Mouse (Mus musculus) spleen, adult 2 months (tissue): ENCODE measurements around the gene Ucn2.

ENCODE experiments used
- CTCF ChIP-seq: fragments of 200-500 bp; IDR thresholded peaks from 2 replicates; pipeline ENCODE4 v1.5.1; 2011; ENCODE audit warnings: mild to moderate bottlenecking, inconsistent platforms; ENCODE audit not compliant: insufficient read depth, insufficient read length, insufficient replicate concordance; ENCODE audit errors: extremely low read depth
- POLR2A ChIP-seq: fragments of 200-500 bp; IDR thresholded peaks from 2 replicates; pipeline ENCODE4 v1.6.1; 2011; ENCODE audit warnings: low read depth, low read length, inconsistent platforms

GRCm38 (mm10) chr9:108945111-108945510 lies 40.7 kb upstream of the Ucn2 start:
- TF ChIP-seq CTCF (no peak), POLR2A (no peak)
